Mouse (Mus musculus): Measurements from ENCODE around the gene Mvk.

The Mvk gene

DNA sequence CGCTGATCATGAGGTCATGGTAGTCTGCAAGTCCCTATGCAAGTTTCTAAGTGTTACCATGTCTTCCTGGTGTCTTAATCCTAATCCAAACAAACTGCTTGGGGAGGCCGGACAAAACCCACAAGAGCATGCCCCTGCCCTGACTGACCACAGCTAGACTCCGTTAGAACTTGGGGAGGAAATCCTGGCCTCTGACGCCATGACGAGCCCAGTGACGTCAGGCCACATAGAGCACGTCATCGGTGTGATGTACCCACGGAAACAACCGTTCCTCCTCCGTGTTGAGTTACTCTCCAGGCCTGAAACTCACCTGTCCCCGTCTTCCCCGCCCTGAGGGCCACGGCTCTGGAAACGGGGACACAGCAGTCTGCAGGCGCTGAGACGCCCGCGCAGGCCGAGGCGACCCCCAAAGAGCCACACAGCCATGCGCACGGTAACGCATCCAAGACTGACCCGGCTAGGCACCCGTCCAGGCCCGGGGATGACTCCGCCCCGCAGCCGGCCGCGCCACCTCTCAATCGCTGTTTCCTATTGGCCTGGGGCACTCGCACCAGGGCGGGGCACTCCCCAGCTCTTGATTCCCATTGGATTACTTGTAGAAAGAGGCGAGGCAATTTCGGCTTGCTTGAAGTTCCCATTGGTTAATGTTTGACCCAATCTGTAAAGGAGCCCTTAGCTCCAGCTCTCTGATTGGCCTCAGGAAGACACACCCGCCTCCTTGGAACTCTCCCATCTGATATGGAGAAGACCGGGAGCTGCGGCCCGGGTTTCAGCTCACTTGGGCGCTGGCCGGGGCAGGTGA lies at the start of gene Mvk, which contains the start of gene Mmab:
TSS of gene Mvk (plus strand) at position 704 of the 802 bp plus-strand sequence.
TSS of gene Mmab (minus strand) at position 495 of the 802 bp plus-strand sequence.
- DNase-seq = peak; percentile 95 to 97

DNA sequence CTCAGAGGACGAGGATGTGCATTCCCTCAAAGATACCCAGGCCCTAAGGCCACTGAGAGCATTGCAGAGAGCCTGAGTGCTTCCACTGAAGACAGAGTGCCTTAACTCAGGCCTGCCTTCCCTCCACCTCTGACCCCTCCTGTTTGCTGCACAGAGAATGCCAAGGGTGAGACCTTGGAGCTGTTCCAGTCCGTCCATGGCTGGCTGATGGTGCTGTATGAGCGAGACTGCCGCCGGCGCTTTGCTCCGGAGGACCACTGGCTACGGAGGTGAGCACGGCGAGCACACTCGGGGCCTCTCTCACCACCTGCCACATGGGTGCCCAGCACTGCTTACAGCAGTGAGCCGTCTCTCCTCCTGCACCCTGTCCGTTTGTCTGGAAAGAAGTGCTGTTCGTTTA lies 37.5 kb upstream of the Mvk start:
- no peak for DNase-seq

DNA sequence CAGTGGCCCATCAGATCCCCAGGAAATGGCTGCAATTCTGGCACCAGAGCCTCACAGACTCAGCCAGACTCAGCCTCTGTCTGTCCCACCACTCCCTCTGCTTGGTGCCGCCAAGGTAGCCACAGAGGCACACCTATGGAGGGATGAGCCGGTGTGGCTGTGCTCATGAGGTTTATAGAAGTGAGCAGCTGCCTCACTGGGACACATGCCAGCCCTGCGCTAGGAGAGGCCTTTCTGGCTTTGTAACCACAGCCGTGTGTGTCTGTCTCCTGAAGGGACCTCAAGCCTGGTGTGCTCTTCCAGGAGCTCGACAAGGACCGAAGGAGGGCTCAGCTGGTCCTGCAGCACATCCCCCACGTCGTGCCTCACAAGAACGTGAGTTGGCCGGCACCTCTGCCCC lies 36.8 kb upstream of the Mvk start:
- DNase-seq = no peak

DNA sequence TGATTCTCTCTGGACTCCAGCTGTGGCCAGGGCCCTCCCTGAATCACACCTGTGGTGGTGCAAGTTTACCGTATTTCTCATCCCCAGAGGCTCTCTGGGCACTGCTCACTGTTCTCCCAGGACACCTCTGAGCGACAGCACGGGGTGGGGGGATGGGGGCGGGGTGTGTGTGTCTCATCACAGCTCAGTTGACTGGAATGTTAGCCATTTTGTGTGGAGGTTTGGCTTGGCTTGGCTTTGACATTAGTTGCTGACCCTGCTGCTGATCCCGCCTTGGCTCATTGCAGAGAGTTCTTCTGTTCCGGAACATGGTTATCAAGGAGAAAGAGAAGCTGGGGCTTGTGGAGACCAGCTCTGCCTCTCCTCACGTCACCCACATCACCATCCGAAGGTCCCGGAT lies 36.3 kb upstream of the Mvk start:
- DNase-seq = no peak

DNA sequence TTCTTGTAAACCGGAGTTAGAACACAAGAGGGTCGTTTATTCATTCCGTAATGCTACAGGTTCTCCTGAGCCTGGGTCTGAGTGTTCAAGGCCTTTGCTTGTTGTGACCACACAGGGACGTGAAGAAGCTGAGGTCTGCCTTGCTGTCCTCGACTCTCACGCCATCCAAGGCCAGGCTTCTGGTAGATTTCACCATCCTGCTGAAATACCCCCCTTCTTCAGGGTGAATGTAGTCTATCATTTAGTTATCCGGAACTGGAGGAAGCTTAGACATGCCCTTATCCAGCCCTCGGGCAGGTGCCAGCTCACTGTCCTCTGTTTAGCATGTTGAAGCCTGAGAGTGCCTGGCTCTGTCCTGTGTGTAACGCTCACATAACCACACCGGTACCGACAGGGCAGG lies 35.2 kb upstream of the Mvk start:
- DNase-seq = no peak

DNA sequence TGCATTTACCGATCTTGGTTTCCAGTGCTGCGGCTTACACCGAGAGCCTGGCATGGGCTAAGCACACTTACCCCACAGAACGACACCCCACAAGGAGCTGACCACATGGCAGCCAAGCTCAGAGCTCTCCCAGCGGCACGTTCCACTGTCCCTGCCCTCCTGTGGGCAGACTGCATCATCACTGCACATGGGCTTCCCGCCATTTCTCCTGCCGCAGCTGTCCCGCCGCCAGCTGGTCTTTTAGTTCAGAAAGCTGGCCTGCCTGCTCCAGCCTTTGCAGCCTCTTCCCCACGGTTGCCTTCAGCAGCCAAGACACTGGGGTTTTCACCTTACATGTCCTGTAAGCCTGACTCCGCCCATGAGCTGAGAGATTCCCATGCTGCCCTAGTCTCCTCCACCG lies 33.6 kb upstream of the Mvk start:
- DNase-seq = no peak

DNA sequence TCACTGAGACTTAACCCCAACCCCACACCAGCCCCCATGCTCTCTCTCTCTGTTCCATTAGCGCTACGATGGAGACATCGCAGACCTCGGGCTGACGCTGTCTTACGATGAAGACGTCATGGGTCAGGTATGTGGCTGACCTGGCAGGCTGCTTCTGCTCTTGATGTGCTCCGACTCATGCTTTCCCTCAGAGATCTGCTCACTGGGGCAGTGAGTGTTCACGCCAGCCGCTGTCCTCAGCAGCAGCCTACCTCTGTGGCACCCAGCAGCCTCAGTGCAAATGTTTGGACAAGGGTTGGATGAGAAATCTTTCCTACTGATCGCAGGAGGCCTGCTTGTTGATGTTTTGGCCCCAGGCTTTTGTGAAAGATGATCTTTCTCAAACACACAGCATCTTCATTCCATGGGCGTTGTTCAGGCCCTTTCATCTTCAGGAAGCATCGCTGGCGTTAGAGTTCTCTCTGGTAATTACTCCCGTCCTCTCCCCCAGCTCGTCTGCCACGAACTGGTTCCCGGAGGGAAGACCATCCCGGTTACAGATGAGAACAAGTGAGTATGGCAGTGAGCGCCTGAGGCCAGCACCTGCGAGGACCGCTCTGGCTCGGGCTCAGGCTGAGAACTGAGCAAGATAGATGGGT lies 31.6 kb upstream of the Mvk start:
- DNase-seq = no peak

DNA sequence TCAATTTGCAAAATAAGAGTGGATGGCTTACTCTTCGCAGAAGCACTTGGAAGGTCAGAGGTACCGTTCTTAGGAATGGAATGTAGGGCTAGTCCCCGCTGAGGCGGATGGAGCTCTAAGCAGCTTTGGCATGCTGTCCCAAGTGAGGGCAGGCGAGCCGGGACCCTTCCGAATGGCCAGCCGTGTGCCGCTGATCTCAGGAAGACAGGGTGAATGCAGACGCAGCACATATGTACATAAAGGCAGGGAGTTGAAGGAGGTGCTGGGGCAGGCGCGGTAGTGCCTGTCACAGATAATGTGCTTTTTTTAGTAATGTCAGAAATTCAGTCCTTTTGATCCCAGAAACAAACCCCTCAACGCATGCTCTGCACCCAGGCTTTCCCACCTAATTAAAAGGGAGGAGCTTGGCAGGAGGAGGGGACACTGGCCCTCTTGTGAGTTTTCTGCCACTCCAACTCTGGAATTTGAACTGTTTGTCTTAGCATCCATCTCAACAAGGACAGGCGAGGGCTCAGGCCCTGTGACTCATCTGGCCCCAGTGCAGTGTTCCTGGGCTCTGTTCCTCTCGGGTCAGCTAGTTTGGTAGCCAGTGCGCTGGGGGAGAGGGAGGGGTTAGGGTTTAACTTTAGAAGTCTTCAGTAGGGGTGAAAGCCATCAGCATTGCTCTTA lies 30.9 kb upstream of the Mvk start:
- DNase-seq = no peak

DNA sequence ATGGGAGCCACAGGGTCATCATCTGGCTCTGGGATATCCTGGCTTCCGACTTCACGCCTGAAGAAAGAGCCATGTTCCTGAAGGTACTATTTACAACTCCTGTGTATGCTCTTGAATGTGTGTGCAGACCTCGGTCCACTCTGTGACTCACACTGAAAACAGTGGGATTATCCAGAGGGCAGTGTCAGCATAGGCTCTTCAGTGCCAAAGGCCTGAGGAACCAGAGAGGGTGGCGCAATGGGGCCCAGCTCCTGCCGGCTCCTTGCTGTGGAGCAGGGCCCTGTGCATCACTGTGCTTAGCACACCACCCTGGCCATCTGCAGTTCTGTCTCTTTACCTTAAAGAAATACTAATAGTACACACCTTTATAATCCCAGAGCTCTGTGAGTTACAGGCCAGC lies 28.5 kb upstream of the Mvk start:
- no peak for DNase-seq

DNA sequence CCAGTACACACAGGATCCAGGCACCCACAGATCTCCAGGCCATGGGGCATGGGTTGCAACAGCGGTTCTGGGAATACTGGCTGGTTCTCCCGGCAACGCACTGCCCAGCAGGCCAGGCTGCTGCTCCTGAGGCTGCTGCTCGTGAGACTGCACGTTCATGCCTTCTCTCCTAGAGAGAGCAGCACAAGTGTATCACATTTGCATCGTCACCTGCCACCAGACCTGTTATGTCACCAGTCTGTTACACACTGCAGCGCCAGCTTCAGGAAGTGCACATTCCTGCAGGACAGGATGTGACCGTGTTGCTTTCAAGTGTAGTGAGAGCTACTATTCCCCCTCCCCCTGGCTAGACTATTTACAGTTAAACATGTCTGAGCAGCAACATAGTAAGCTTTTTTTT lies 27.2 kb upstream of the Mvk start:
- DNase-seq = no peak

DNA sequence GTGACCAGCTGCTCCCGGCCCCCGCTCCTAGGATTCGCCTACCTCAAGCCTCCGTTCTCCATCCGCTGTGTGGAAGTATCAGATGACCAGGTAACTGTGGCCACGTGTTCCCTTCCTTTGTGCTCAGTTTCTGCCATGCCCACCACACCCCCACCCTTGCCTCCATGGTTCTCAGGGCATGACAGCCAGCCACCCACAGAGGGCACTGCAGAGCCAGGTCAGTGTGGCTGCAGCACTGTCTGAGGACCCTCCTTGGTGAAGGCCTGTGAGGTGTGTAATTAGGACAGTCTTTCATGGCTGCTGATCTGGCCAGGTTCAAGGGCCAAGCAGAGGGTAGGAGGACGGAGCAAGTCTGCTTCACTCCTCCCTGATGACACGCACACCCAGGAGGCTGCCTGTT lies 25.5 kb upstream of the Mvk start:
- DNase-seq = no peak

DNA sequence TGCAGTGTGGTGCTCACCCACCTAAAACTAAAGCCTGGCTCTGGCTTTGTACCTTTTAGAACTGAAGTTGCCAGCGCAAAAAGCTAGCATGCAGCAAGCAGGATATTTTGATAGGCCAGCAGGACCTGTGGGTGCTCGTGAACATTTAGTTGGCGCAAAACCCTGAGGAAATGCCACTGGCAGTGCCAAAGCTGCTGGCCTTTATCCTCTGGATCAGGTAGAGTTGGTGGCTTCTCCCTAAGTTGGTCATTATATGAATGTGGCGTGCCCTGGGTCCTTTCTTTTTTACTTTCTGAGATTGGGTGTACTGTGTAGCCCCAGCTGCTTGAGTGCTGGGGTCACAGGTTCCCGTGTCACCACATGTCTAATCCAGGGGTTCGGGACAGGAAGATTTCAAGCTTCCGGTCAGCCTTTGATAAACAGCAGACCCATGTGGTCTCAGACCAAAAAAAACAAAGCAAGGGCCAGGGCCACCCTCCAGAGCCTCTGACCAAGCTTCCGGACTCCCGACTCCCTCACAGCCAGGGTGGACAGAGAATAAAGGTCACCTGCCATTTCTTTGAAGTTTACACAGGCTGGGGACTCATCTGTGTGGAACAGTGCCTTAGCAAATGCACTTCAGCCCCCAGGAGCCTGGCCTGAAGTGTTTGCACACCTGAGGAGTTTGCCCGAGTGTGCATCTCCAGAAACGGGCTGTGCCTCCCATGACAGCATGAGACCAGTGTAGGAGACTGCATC lies 22.3 kb upstream of the Mvk start:
- no peak for DNase-seq

DNA sequence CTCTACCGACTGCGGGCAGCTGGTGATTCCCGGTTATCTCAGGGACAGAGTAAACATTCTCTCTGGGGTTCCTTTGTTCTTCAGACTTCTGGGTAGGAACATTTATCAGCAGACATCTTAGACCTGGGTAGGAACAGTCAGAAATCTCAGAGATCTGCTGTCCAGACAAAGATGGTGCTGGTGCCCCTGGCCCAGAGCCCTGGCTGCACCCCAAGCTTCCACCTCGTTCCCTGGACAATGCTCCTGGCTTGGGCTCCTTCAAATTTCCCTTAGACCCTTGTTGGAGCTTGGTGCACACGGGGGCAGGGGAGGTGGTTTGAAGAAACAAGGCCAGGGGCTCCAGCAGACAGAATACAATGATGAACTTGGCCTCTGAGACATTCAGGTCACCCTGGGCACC lies 21.5 kb upstream of the Mvk start:
- no peak for DNase-seq

DNA sequence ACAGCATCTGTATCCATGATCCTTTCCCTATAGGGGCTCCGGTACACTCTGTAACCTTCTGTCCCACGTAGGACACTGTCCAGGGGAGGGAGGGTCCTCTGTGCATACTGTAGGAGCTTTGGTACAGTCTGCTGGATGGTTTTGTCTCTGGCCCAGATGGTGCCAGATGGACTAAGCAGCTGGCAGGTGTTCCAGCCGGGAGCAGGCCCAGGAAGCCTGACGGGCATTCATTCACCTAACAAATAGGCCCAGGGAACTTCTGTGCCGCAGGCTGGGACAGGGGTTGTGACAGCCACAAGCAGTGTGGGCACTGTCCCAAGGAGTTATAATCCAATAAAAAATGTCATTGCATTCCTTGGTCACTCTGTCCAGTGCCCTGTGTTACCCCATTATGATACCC lies 20.1 kb upstream of the Mvk start:
- no peak for DNase-seq

DNA sequence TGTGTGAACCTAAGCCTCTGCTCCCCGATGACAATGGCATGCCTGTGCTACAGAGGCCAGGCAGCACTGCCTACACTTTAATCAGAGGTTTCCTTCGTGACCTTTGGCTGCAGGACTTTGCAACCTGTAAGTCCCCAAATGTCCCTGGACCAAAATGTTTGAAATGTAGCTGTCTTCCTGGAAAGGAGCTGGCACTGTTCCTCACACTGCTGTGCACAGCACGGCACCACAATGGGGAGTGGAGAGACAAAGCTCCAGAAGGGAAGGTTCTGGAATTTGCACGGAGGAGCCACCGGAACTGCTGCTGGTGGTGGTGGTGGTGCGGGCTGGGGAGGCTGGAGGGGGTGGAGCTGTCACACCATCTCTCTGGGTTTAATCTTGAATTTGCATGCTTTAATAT lies 17.3 kb upstream of the Mvk start:
- DNase-seq = no peak

DNA sequence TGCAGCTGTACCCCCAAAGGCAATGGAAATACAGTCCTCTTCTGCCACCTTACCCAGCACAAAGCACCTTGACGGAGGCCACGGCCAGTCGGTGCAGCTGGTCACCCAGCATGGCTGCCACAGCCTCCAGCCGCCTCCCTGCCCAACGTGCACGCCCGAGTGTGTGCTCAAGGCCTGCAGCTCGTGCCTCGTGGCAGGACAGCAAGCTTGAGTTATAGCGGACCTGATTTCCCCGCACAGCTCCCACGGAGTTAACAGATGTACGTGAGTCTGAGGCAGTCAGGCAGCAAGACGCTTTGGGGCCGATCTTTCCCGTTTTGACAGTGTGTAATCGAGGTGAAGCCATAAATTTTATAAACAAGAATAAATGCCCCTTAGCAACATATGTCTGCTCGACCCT lies 15.4 kb upstream of the Mvk start:
- no peak for DNase-seq

DNA sequence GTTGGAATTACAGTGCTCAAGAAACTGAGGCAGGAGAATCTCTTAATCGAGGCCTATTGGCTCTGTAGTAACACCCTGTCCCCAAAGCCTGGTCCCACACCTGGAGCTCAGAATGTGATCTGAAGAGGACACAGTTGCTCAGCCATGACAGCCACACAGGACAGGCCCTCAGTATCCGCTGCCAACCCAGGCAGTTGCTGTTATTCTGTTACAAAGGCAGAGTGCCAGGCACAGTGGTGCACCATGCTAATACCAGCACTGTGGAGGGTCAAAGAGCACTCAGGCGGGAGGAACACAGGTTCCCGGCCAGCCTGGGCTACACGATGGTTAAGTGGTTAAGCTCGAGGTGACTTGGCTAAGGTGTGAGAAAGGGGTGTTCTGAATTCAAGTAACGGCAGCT lies 14.3 kb upstream of the Mvk start:
- DNase-seq = no peak

DNA sequence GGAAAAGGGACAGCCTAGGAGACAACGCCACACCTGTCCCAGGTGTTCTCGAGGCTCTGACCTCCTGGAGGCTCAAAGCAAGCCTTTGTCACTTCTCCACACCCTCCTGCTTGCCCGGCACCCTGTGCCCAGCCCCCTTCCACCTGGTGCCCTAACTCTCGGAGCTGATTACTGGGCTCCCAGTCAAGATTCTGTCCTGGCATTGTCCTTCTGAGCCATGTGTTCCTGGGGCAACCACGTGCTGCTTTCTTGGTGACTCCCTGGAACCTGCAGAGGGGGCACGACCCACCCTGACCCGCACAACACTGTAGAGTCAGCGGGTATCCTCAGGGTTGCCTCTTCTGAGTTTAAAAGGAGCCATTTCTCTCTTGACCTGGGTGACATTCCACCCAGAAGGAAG lies 9.7 kb upstream of the Mvk start:
- no peak for DNase-seq

DNA sequence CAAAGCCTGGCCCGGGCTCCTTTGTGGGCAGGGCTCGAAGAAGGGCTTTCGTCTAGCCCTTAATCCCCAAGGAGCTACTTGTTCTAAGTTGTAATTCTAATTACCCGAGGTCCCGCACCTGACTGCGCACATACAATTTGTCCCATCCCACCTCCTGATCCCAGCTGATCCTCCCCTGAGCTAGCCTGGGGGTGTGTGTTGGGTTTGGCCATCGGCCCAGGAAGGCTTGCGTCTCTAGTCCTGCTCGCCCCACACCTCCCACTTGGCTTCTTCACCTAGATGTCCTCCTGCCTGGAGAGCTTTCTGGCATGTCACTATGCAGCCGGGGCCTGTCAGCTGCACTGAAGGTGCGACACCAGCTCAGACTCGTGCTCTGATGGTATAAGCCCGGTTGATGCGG lies 8.5 kb upstream of the Mvk start:
- no peak for DNase-seq

DNA sequence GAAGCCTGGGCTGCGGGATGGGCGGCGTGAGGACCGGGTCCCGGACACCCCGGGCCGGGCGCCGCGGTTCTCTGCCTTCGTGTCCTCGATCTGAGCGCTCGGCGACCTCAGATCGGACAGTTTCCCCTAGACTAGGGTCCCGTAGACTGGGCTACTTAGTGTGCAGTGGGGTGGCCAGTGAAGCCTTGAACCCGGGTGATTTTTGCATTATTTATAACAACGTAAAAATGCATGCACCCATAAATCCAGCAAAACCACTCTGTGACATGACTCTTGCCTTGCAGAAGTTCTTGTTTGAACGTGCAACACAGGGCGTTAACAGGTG lies 261 bp downstream of the Mvk start:
- DNase-seq = no peak

DNA sequence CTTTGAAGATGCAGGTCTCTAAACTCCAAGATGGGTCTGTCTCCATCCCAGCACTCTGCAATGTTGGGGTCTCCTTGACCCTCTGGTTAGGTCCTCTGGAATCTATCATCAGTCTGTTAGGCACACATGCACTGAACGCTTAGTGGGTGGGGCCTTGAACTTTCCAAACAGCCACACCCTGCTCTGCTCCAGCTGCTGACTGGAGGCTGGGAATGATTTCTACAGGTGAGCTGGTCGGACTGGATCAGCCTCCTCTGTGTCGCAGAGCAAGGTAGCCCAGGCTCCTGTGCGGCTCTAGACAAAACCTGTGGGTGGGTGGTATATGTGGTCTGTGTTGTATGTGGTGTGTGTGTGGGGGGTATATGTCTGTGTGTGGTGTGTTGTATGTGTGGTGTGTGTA lies 4.9 kb downstream of the Mvk start:
- DNase-seq = no peak

DNA sequence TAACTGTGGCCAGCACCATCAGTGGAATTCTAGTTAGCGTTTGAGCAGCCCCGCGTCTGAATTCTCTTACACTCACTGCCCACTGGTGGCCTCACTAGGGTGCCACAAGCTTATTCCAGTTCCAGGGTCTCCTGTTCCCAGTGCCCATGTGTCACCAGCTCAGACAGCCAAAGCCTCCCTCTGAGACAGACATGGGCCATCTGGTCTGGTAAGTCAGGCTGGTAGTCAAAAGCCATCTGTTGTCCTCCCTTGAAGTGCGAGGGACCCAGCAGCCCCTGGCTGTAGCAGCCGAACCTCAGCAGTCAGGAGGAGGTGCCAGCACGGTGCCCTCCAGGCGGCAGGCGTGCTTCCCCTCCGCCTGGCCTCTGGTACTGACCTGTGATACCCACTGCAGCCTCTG lies 12.2 kb downstream of the Mvk start:
- DNase-seq = no peak

DNA sequence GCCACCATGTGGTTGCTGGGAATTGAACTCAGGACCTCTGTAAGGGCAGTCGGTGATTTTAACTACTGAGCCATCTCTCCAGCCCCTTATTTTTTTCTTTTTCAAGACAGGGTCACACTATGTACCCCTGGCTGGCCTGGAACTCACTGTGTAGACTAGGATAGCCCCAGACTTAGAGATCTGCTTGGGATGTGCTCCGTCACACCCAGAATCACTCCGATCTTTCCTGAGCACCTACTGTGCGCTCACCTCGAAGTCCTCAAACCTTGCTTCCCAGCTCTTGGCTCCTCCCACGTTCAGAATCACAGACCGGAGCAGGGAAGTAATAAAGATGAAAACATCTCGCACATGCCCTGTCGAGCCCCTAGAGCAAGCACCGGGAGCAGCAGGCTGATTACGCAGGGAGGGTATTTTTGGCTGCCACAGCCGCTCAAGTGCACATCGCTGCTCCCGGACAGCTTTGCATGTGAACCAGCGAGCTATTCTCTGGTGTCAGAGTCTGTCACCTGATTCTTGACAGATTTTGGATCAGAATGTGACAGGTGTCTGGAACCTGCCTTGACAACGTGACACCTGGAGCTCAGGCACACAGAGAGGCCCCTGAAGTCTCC lies 13.0 kb downstream of the Mvk start:
- no peak for DNase-seq

All from thymus, adult 18-20 months (tissue).